Mouse (Mus musculus) B cell, adult 2 months (primary cell): Measurements from ENCODE around the gene Thada.
A peak's percentile ranks its signal among the peaks of the same experiment; 100 is the strongest.

ENCODE experiments used
- DNase-seq, 2 experiments: peaks; one replicate each; pipeline ENCODE4 v3.0.0; 2022

Thada gene

GRCm38 (mm10) chr17:84368213-84369014, 97.6 kb downstream of the Thada start:
- DNase-seq: no peak

GRCm38 (mm10) chr17:84367663-84368062, 98.3 kb downstream of the Thada start:
- no peak for DNase-seq

- DNase-seq: no peak
Observed at GRCm38 (mm10) chr17:84365791-84366301, 100.2 kb downstream of the Thada start.

- DNase-seq: no peak
Observed at GRCm38 (mm10) chr17:84365006-84365716, 100.8 kb downstream of the Thada start.

GRCm38 (mm10) chr17:84363444-84363843, 102.6 kb downstream of the Thada start:
- DNase-seq: no peak

- no peak for DNase-seq
Observed at GRCm38 (mm10) chr17:84362581-84363286, 103.3 kb downstream of the Thada start.

- DNase-seq: no peak
Observed at GRCm38 (mm10) chr17:84361006-84361405, 105.0 kb downstream of the Thada start.

GRCm38 (mm10) chr17:84359810-84360209, 106.2 kb downstream of the Thada start:
- no peak for DNase-seq

GRCm38 (mm10) chr17:84358951-84359644, 106.9 kb downstream of the Thada start:
- no peak for DNase-seq

GRCm38 (mm10) chr17:84357776-84358175, 108.2 kb downstream of the Thada start:
- no peak for DNase-seq

GRCm38 (mm10) chr17:84356056-84356887, 109.7 kb downstream of the Thada start:
- no peak for DNase-seq

- DNase-seq: no peak
Observed at GRCm38 (mm10) chr17:84355006-84355405, 111.0 kb downstream of the Thada start.

GRCm38 (mm10) chr17:84353902-84354311, 112.1 kb downstream of the Thada start:
- DNase-seq: no peak

- no peak for DNase-seq
Observed at GRCm38 (mm10) chr17:84353224-84353901, 112.6 kb downstream of the Thada start.

GRCm38 (mm10) chr17:84352790-84353154, 113.2 kb downstream of the Thada start:
- DNase-seq: no peak

- DNase-seq: no peak
Observed at GRCm38 (mm10) chr17:84351912-84352789, 113.9 kb downstream of the Thada start.

- no peak for DNase-seq
Observed at GRCm38 (mm10) chr17:84351276-84351675, 114.7 kb downstream of the Thada start.

GRCm38 (mm10) chr17:84348865-84349264, 117.1 kb downstream of the Thada start:
- DNase-seq: no peak

GRCm38 (mm10) chr17:84342299-84342817, 123.6 kb downstream of the Thada start:
- peak in 1 of 2 experiments; percentile 5 for DNase-seq

- no peak for DNase-seq
Observed at GRCm38 (mm10) chr17:84341686-84342085, 124.3 kb downstream of the Thada start.
